Mouse (Mus musculus) MN1 (cell line): ENCODE data around the gene Pik3ca.

Experiments used
- DNase-seq: peaks from one replicate; pipeline ENCODE4 v3.0.0-alpha.2; 2016; ENCODE audit warnings: low spot score

Pik3ca gene

DNA sequence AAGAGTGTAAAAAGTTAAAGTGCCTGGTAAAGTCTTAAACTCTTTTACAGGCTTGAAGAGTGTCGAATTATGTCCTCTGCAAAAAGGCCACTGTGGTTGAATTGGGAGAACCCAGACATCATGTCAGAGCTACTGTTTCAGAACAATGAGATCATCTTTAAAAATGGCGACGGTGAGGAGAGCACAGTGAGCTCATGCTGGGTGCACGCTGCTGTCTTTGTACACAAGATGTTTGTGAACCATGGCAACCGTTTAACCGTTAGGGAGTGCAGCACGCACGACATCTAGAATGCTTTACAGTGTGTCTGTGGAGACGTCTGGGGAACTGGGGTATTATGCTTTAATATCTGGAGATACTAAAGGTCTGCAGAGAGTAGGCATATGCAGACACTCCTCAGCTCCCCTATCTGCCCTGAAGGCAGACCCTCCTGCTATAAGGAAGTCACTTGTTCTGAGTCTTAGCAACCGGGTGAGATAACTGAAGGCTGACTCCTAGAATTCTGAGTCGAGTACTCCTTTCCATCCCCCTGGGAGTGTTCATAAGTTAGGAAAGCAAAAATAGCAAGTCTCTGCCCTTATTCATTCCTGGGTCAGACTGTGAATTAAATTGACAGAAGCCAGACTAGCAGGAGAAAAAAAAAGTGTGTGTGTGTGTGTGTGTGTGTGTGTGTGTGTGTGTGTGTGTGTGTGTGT, 57.0 kb downstream of the Pik3ca start:
- DNase-seq = peak; percentile 31

DNA sequence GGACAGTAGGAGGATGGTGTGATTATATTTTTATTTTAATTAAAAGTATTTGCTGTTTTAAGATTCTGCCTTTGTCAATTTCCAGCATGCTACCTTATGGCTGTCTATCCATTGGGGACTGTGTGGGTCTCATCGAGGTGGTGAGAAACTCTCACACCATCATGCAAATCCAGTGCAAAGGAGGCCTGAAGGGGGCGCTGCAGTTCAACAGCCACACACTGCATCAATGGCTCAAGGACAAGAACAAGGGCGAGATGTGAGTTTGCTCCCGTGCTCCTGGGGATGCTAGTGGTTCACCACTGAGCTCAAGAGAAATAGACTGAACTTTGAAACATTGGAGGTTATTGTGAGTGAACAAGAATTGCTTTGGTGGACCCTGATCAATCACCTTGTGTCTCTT, 62.3 kb downstream of the Pik3ca start:
- no peak for DNase-seq

DNA sequence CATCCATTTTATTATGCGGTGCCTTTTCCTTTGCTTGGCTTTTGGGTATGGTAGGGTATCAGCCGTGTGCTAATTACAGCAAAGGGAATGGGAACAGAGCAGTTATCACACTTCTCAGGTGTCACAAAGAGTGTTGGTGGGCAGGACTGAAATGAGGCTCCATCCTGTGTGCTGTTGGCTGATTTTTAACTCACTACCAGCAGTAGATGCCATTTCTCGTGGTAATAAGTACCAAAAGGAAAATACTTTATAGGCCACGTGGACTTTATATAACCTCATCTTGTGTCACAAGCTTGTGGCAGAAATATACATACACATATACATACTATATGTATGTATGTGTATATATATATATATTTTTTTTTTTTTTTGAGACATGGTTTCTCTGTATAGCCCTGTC, 69.8 kb downstream of the Pik3ca start:
- no peak for DNase-seq

DNA sequence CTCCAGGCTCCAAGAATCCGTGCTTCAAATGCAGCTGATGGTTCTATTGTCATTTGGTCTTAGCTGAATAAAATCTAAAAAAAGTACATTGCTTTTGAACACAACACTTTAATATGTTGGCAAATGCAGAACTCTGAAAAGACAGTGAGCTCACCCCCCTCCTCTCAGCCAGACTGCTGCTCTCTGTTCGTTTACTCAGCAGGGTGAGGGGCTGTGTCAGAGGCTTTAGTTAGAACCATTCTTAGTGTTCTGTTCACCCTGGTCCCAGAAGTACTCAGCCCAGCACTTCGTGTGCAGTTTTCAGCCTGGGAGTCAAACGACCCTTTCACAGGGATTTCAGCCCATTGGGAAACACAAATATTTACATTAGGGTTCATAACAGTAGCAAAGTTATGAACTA, 70.9 kb downstream of the Pik3ca start:
- DNase-seq = no peak

DNA sequence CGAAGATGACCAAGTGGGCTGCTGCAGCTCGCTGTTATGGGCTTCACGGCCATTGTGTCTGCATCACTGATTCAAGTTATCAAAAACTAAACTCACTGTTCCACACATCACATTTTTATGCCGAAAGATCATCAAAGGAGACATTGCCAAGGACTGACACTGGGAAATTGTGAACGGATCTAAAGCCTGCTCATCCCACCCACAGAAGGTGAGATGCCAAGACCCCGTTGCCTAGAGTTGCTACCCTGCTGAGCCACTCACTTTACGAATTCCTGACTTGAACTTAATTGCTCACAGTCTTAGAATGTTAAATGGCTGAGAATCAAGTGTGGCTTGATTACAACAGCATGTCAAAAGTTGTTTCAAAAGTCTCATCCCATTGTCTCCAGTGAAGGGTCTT, 73.0 kb downstream of the Pik3ca start:
- DNase-seq = no peak

DNA sequence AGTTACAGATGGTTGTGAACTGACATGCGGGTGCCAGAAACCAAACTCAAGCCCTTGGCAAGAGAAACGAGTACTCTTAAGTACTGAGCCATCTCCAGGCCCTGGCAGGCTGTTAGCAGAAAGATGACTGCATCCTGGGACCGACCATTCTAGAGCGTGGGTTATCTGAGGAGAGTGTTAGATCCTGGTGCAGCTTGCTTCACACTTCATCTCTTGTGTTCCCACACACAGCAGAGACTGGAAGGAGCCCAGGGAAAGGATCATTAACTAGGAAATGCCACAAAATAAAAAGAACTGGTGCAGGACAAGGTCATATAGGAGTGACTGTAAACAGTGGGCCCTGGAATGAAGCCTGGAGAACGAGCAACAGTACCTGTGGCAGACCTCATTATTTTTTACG, 73.6 kb downstream of the Pik3ca start:
- DNase-seq = no peak

DNA sequence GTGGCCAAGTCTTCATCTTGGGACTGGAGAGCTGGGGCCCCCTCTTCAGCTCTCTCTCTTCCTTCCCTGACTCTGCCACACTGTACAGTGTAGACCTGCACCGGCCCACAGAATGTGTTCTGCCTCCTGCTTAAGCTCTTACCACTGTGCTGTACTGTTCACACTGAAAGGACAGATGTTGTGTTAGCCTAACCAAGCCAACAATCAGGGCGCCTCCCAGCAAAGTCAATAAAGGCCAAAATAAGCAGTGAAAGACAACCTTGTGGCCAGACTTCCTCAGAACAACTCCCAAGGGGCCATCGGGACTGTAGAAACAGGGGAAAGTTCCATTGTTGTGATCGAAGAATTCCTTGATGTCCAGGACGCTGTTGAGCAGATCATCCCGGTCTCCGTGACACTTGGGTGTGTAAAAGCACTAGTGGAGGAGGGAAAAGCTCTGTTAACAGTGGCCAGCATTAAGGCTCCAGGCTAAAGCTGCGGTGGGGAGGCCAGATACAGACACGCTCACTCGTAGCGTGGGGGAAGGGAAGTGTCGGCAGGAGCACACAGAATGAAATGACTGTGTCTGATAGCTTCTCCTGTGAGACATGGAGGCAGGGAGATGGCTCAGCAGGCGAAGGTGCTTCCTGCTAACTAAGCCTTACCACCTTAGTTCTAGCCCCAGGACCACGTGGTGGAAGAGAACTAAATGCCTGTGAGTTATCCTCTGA, 74.9 kb downstream of the Pik3ca start:
- DNase-seq = no peak

DNA sequence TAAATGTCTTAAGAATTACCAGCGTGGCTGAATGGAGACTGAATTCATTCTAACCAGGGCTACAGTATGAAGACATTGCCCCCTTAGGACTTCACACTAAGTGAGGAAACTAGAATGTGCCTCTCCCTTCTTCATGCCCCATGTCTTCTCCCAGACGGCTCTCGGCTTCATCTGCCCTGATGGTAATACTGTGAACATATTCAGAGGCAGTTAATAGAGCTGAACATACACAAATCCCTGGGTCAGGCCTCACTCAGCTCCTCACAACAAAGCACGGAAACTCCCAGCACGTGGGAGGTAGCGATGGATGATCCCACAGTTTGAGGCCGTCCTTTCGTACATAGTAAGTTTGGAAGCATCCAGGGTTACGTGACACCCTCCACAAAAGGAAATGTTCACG, 75.7 kb downstream of the Pik3ca start:
- DNase-seq = no peak

DNA sequence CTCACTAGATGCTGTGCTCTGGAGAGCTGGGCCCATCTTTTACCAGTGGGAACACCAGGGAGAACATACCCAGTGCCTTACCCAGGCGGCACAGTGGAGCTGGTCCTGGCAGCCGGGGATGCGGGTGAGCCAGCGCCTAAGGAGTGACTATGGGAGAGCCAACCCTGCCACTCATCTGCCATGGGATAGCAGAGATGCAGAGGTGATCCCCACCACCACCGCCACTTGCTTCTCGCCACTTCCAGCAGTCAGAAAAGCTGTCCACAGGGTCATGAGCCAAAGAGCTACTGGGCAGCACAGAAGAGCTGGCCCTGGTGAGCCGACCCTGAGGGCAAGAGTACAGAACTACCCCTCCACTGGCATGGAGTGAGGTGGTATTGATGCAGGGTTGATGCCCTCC, 82.5 kb downstream of the Pik3ca start:
- no peak for DNase-seq

DNA sequence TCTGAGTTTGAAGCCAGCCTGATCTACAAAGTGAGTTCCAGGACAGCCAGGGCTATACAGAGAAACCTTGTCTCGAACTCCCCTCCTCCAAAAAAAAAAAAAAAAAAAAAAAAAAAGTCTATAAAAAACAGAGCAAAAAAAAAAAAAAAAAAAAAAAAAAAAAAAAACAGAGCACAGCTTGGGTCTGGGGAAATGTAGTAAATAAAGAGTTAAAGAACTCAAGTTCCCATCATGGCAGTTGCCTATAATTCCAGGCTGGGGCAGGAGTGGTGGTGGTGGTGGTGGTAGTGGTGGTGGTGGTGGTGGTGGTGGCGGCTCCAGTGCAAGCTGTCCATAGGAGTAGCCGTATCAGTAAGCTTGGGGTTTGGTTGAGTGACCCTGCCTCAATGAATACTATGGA, 85.6 kb downstream of the Pik3ca start:
- no peak for DNase-seq

DNA sequence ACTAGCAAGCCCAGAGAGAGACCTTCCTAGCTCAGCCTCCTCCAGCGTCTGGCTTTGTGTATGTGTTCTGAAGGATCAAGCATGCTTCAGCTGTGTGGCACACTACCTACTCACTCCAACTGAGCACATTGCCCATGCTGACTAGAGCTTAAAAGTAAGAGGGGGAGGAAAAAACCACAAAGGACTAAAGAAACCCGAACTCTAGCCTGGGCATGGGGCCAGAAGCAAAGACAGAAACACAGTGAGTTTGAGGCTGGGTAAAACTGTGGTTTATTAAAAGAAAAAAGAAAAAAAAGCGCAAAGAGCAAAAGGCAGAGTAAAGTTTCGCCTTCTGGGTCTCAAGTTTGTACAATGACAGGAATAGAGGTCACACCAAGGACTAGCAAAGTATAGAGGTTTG, 89.1 kb downstream of the Pik3ca start:
- no peak for DNase-seq

DNA sequence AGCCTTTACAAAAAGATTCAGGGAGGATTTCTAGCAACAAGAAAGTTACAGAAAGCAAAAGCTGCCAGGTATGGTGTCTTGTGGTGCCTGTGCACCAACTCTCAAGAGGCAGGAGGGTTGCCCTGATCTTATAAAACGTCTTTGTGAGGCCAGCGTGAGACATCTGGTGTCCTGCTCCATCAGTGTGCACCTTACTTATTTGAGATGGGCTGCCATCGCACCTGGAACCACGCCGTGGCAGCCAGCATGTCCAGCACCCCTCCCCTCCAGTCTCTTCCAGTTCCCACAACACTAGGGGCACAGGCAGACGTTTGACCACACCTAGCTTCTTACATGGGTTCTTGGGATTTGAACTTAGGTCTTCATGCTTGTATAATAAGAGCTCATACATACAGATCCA, 90.7 kb downstream of the Pik3ca start:
- no peak for DNase-seq

DNA sequence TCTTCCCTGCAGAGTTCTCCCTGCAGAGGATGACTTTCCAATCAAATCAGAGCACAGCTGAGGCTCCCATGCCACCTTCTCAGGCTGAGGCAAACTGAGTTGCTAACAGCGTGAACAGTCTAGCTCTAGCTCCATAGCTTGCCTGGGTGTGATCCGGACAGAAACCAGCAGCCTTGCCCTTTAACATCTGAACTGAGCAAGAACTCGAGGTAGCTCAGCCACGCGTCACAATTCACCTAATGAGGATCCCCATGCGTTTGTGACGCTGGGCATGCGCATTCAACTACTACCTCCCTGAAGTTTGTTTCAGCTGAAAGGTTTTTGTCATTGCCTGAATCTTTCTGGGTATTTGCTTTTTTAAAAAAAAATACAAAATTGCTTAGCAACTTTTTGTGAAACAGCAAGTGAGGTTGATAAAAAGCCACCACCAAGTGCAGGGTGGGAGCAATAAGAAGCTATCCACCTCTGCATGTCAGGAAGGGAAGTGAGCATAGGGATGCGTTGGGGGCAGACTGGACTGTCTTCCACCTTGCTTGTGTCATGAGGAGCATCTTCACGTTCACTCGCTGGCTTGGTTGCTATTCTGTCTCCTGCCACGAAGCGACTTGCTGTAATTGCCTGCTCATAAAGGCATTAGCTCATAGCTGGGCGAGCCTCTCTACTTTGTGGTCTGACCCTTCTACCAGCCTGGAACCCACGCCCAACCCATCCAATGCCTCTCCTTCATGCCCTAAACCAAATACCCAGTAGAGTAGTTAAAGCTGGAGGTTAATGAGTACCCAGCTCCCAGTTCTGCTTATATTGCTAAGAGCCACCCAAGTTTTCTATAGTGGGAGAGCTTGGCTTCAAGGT, 92.8 kb downstream of the Pik3ca start:
- DNase-seq = no peak

DNA sequence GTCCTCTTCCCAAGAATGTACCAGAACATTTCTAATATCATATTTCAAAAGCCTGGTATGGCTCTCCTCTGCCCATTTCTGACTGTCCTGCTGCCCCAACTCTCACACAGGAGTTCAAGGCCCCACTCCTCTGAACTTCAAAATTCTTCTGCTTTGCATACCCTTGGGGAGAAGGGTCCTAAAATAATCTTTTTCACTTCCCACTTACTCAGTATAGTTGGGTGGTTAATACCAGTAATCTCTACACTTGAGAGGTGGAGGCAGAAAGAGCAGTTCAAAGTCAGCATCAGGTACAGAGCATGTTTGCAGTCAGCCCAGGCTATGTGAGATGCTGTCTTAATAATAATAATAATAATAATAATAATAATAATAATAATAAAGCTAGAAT, 93.5 kb downstream of the Pik3ca start:
- DNase-seq = no peak

DNA sequence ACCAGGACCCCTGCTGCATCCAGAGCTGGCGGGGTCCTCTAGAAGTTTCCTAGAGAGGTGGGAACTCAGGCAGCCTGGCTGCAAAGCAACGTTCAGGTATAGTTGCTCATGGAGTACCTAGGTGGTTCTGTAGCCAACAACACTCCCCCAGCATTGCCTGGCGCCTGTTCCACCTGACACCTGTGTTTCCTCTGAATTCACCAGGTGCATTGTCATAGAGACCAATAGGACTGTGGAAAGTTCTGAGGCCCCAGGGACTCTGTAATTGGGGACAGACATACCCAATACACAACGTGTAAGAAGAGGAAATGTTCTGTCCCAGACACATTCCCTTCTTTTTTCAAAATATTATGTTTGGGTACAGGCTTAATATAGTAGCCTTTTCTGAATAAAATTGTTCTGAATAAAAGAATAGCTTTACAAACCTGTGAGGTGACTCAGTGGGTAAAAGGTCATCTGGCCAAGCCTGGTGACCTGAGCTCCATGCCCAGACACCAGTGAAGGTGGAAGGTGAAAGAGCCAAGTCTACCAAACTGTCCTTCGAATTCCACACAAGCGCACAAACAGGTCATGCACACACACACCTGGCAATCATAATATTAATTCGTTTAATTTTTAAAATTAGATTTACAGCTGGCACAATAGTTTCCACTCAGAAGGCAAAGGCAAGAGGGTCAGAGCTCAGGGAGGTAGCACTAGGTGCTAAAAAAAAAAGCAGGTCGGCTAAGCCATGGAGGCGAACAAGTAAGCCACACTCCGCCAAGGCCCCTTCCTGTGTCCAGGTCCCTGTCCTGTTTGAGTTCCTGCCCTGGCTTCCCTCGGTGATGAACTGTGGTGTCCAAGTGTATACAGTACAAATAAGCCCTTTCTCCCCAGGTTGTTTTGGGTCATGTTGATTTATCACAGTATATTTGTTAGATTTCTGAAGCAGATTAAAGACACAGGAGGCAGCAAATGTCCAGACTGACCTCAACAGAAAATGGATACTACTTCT, 94.9 kb downstream of the Pik3ca start, which contains the start of gene Kcnmb3:
Kcnmb3 (minus strand) TSS at position 135 of the 994 bp plus-strand sequence.
- no peak for DNase-seq

DNA sequence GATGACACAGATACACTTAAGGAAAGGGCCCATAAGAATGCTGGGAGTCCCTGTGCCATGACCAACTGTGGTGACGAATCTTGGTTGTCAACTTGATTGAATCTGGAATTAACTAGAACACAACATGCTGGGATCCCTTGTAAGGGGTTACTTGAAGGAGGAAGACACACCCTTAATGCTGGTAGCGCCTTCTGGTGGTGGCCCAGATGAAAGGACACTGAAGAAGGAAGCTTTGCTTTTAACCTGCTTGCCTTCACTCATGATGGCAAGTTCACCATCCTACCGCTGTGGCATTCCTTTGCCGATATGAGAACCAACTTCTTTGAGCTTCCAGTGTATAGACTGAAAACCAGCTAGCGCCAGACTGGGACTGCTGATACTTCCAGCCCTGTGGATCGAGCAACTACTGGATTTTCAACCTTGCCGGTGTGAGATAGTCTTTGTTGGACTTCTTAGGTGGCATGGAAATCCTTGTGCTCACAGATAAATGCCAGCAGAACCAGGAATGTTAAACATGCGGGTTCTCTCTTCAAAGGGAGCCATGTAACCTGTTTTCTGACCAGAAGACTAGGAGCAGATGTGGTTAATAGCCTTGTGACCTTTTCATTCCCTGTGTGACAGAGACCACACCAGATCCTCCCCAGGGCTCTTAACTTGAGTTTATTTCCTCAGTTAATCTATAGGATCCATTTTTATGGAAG, 97.1 kb downstream of the Pik3ca start:
- no peak for DNase-seq

DNA sequence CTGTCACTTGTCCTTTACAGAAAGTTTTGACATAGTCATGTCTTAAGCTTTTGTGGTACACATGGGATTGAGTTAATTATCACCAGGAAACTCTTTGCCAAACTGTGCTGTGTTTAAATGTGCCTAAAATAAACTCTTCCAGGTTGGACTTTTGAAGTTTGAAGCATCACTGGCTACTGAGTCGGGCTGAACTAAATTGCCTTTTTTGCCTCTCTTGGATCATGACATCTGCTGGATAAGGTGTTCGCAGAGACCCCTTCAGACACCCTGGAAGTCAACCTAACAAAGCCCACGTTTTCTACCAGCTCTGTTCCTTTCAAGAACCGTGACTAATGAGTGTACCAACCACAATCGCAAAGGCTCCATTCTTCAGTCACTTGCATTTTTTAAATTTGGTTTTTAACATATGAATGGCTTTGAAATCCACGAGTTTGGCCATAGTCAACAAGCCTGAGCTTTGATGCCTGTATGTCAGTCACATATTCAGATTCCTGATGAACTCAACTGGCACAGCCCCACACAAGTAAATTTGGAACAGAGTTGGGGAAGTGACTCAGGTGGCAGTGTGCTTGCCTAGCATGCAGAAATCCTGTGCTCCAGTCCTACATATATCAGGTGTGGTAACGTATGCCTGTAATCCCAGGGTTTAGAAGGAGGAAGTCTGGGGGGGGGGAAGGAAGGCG, 97.8 kb downstream of the Pik3ca start:
- DNase-seq = no peak

DNA sequence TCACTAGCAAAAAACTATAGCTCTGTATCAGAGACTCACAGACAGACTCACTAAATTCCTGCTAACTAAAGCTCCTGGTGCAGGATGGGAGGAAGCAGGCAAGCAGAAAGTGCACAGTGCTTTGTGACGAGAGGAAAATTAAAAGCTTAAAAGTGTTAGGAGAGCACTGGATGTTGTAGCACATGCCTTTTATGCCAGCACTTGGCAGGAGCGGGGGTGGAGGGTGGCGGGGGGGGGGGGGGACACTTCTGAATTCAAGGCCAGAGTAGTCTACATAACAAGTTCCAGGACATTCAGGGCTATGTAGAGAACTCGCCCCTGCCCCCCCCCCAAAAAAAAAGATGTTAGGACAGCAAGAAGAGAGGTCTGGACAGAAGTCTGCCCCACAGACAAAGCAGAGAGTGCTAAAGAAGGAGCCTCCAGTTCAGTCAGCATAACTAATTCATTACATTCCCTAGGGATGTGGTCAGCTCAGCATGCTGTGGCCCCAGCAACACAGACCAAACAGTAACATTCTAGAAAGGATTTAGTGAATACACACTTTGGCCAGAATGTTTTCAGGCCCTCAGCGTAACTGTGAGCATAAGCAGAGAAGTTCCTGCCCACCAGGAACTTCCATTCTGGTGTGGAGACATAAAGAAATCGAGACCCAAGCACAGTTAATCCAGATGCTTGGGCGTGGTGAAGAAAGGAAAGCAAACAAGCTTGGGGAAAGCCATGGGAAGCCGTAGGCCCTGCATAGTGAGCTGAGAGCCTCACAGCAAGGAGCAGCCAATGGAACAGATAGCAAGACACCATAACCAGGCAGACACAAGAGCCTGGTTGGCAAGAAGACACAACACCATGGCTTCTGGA, 98.6 kb downstream of the Pik3ca start:
- peak; percentile 61 for DNase-seq

DNA sequence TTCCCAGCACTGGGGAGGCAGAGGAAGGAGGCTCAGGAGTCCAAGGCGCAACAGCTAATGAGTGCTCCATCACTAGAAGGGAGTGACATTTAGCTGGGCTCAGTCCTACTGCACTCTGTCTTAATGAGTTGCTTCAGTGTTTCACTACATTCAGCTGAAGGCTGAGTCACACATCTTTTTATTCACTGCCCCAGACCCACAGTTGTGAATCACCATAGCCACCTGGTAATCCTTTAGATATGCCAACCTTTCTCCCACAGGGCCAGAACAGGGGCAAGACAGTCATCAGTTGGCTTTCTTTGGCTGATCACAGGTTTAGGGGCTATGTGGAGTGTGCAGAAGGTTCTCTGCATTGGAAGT, 99.2 kb downstream of the Pik3ca start:
- DNase-seq = peak; percentile 50

DNA sequence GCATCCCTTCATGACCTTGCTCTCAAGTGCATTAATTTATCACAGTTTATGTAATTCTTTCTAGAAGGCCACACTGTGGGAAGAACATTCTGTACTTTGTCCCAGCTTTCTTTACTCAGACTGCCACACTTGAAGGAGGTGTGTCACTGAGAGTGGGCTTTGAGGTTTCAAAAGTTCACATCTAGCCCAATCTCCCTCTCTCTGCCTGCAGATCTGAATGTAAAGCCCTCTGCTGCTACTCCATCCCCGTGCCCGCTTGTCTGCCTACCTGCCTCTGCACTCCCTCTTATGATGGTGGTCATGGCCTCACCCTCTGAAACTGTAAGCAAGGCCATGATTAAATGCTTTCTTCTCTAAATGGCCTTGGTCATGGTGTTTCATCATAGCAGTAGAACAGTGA, 102.9 kb downstream of the Pik3ca start:
- no peak for DNase-seq
